Mouse (Mus musculus) embryonic facial prominence, embryonic 11.5 days (tissue): ENCODE results near the gene Gramd1c. TPM values are rescaled to one million over a fixed set of nuclear protein-coding genes. Genes with fewer than 3 reads are reported as not detected.
A peak's percentile ranks its signal among the peaks of the same experiment; 100 is the strongest.

Experiments
- ATAC-seq: fragments of 200-750 bp; cut with Nextera tagmentation; replicated peaks from 2 replicates; pipeline ENCODE4 v1.8.0; 2017; ENCODE audit warnings: low read depth; ENCODE audit not compliant: insufficient number of reproducible peaks, low FRiP score, low TSS enrichment
- DNase-seq: peaks from one replicate; pipeline ENCODE4 v3.0.0-alpha.2; 2015; ENCODE audit warnings: low spot score
- H3K27ac ChIP-seq: fragments of 300-500 bp; sonication (generic); replicated peaks from 2 replicates; pipeline ENCODE4 v1.5.1; 2014; ENCODE audit warnings: mild to moderate bottlenecking, low read depth, low read length, control low read depth
- H3K27me3 ChIP-seq: fragments of 300-500 bp; sonication (generic); 2 replicates; pipeline ENCODE4 v1.6.1; 2014; ENCODE audit warnings: mild to moderate bottlenecking, low read length, moderate library complexity, mixed read lengths; ENCODE audit not compliant: control insufficient read depth, insufficient read depth
- H3K36me3 ChIP-seq: fragments of 300-500 bp; sonication (generic); replicated peaks from 2 replicates; pipeline ENCODE4 v1.6.1; 2014; ENCODE audit warnings: low read depth, mild to moderate bottlenecking, low read length, moderate library complexity, mixed read lengths; ENCODE audit not compliant: control insufficient read depth, insufficient read depth
- H3K4me1 ChIP-seq: fragments of 300-500 bp; sonication (generic); 2 replicates; pipeline ENCODE4 v1.6.1; 2014; ENCODE audit warnings: low read length, mixed read lengths; ENCODE audit not compliant: control insufficient read depth, insufficient read depth
- H3K4me2 ChIP-seq: fragments of 300-500 bp; sonication (generic); 2 replicates; pipeline ENCODE4 v1.6.1; 2014; ENCODE audit warnings: low read depth, mild to moderate bottlenecking, control low read depth, low read length, moderate library complexity
- H3K4me3 ChIP-seq: fragments of 300-500 bp; sonication (generic); 2 replicates; pipeline ENCODE4 v1.5.1; 2014; ENCODE audit warnings: low read depth, low read length, control low read depth
- H3K9ac ChIP-seq: fragments of 300-500 bp; sonication (generic); replicated peaks from 2 replicates; pipeline ENCODE4 v1.6.1; 2014; ENCODE audit warnings: mild to moderate bottlenecking, control low read depth, low read length
- H3K9me3 ChIP-seq: fragments of 300-500 bp; sonication (generic); replicated peaks from 2 replicates; pipeline ENCODE4 v1.6.1; 2016; ENCODE audit warnings: mild to moderate bottlenecking, low read length, inconsistent platforms, mixed read lengths; ENCODE audit not compliant: control insufficient read depth
- WGBS: fragments of 180-500 bp; shearing (Covaris S2); extraction: QIAGEN DNeasy Blood & Tissue Kit; methylation state at CpG from one replicate; pipeline ENCODE4 v1.1.7; 2014; 5-methylcytosine and 5-hydroxymethylcytosine counted together
- polyA plus RNA-seq: library from polyadenylated mRNA; unstranded; fragments of >200 nt; fragmentation: Nextera tagmentation; extraction: Ambion mirVana; gene quantifications from 2 replicates; pipeline ENCODE4 v1.2.1, GENCODE M21; 2014

Gene Gramd1c
- polyA plus RNA-seq, 1 experiment from 2014 or later = 4.9 TPM

DNA sequence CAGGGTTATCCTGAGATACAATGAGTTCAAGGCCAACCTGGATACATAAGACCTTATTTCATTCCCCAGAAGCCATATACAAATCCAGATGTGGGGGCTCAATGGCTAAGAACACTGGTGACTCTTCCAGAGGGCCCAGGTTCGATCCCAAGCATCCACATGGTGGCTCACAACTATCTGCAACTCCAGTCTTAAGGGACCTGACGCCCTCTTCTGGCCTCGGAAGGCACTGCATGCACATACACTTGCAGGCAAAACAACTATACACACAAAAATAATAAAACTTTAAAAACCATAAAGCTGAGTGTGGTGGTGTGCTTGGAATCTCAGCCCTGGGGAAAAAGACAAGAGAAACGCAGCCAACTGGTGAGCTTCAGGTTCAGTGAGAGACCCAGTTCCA, 24.0 kb downstream of the Gramd1c start:
- Histone ChIP-seq H3K27ac (no peak overlapping the region), H3K4me3 (no peak overlapping the region), H3K4me1 (no peaks in the 10 kb centered on the region), H3K9ac (no peak overlapping the region), H3K9me3 (no peaks in the 10 kb centered on the region), H3K4me2 (no peak overlapping the region), H3K27me3 (no peaks in the 10 kb centered on the region), H3K36me3 (no peaks in the 10 kb centered on the region; the same call in 1 of the 2 replicates)
- WGBS = 82% methylated on average over 4 of the region's 4 CpGs
- ATAC-seq = no peak
- no peak for DNase-seq

- Histone ChIP-seq H3K27me3 (no peaks in the 10 kb centered on the region), H3K4me2 (no peak overlapping the region), H3K36me3 (no peaks in the 10 kb centered on the region; the same call in 1 of the 2 replicates), H3K9me3 (no peaks in the 10 kb centered on the region), H3K4me1 (no peaks in the 10 kb centered on the region), H3K27ac (no peak overlapping the region; the same call in 1 of the 2 replicates), H3K9ac (no peak overlapping the region), H3K4me3 (no peak overlapping the region)
- ATAC-seq (no peak), DNase-seq (peak; percentile 8)
- 75% methylated on average over 3 of the region's 3 CpGs for WGBS
Observed at GRCm38 (mm10) chr16:44035221-44035620, 27.9 kb downstream of the Gramd1c start.

- 90% methylated on average over 5 of the region's 5 CpGs for WGBS
- DNase-seq (no peak), ATAC-seq (no peak)
- Histone ChIP-seq H3K4me1 (no peaks in the 10 kb centered on the region), H3K9me3 (no peaks in the 10 kb centered on the region), H3K27me3 (no peaks in the 10 kb centered on the region), H3K36me3 (no peaks in the 10 kb centered on the region), H3K9ac (no peak overlapping the region), H3K27ac (no peak overlapping the region), H3K4me3 (no peak overlapping the region), H3K4me2 (no peak overlapping the region)
Observed at GRCm38 (mm10) chr16:44033365-44033764, 29.8 kb downstream of the Gramd1c start.

DNA sequence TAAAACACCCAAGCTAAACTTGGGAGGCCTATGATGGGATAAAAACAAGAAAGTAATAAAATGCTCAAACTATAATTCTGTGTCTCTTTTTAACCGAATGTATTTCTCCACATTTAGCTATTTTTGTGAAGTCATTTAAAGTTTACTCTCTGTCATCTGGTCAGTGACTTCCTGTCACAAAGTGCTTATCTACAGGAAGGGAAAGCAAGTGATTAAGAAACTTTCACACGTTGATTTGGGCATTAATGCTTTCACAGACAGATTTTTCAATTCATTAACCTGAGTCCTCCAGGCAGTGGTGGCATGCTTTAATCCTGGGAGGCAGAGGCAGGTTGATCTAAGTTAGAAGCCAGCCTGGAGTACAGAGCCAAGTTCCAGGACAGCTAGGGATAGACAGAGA, 33.9 kb downstream of the Gramd1c start:
- H3K27me3 ChIP-seq = no peaks in the 10 kb centered on the region
- DNase-seq (no peak), ATAC-seq (no peak)
- no peak overlapping the region for H3K27ac ChIP-seq
- no peak overlapping the region for H3K4me2 ChIP-seq
- no peaks in the 10 kb centered on the region for H3K9me3 ChIP-seq
- no peaks in the 10 kb centered on the region for H3K36me3 ChIP-seq
- H3K4me1 ChIP-seq = no peaks in the 10 kb centered on the region
- 71% methylated on average over 2 of the region's 2 CpGs for WGBS
- H3K9ac ChIP-seq = no peak overlapping the region
- H3K4me3 ChIP-seq = no peak overlapping the region

DNA sequence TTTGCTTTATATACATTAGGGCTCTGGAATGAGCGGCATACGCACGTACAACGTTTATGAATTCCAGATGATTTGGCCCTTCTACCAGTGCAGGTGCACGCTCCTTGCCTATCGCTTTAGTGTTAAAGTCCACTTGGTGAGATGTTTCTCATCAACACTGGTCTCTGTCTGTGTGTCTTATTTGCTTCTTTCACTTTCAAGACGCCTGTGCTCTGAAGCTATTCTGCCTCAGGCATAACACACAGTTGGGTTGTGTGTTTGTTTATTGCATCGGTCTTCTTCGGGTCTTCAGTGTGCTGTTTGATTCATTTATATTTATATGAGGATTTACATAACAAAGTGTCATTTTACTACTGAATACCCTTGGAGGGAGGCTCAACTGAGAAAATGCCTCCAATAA, 36.3 kb downstream of the Gramd1c start:
- H3K4me3 ChIP-seq = no peak overlapping the region
- peak; percentile 19 for DNase-seq
- H3K9me3 ChIP-seq = no peaks in the 10 kb centered on the region
- H3K4me2 ChIP-seq = no peak overlapping the region
- H3K27ac ChIP-seq = no peak overlapping the region
- H3K4me1 ChIP-seq = no peaks in the 10 kb centered on the region
- no peak for ATAC-seq
- H3K27me3 ChIP-seq = no peaks in the 10 kb centered on the region
- H3K36me3 ChIP-seq = no peaks in the 10 kb centered on the region
- WGBS = 75% methylated on average over 9 of the region's 9 CpGs
- H3K9ac ChIP-seq = no peak overlapping the region

GRCm38 (mm10) chr16:44026210-44026609, 36.9 kb downstream of the Gramd1c start:
- no peak for DNase-seq
- Histone ChIP-seq H3K4me1 (no peaks in the 10 kb centered on the region), H3K4me3 (no peak overlapping the region), H3K9me3 (no peaks in the 10 kb centered on the region), H3K27ac (no peak overlapping the region), H3K4me2 (no peak overlapping the region), H3K9ac (no peak overlapping the region), H3K27me3 (no peaks in the 10 kb centered on the region), H3K36me3 (no peaks in the 10 kb centered on the region)
- no peak for ATAC-seq
- 70% methylated on average over 6 of the region's 6 CpGs for WGBS

DNA sequence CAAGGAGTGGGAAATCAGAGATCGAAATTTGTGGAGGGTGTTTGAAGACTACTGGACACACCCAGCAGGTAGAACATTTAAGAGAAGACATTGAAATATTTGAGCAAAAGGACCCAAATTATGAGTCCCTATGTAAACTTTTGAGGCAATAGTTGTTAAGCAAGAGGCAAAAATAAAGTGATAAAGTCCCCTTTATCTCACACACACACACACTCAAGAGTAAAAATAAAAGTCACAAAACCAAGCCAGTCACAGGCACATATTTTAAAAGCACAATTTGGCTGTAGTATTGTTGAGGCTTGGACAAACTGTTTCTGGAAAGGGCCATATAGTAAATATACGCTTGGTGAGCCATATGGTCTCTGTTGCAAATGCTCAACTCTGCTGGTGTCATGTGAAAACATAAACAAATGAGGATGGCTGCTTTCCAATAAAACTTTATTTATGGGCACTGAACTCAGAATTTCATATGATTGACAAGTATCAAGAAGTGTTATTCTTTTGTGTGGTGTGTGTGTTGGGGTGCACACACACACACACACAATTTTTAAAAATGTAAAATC, 44.1 kb downstream of the Gramd1c start:
- 81% methylated on average over 2 of the region's 2 CpGs for WGBS
- no peak for DNase-seq

GRCm38 (mm10) chr16:44018372-44018771, 44.8 kb downstream of the Gramd1c start:
- Histone ChIP-seq H3K27me3 (no peaks in the 10 kb centered on the region), H3K4me3 (no peak overlapping the region), H3K9me3 (no peaks in the 10 kb centered on the region), H3K9ac (no peak overlapping the region), H3K4me1 (no peaks in the 10 kb centered on the region), H3K27ac (no peak overlapping the region), H3K4me2 (no peak overlapping the region), H3K36me3 (no peaks in the 10 kb centered on the region)
- WGBS = 54% methylated on average over 7 of the region's 7 CpGs
- no peak for DNase-seq
- ATAC-seq = no peak

More for the DNA sequence above, 44.1 kb downstream of the Gramd1c start:
- Histone ChIP-seq H3K4me1 (no peaks in the 10 kb centered on the region), H3K27me3 (no peaks in the 10 kb centered on the region), H3K4me2 (no peak overlapping the region), H3K4me3 (no peak overlapping the region), H3K9me3 (no peaks in the 10 kb centered on the region), H3K27ac (no peak overlapping the region), H3K9ac (no peak overlapping the region), H3K36me3 (no peaks in the 10 kb centered on the region)
- ATAC-seq = no peak
